Mouse (Mus musculus) C2C12 (cell line): Measurements from ENCODE around the gene Hsbp1. TPM values are rescaled to one million over a fixed set of nuclear protein-coding genes. Genes with fewer than 3 reads are reported as not detected.
A peak's percentile ranks its signal among the peaks of the same experiment; 100 is the strongest.
"Not testable (repeated sequence)": the region's sequence is repeated elsewhere in the genome, so short reads cannot be mapped to it uniquely, and the experiment has no call there.

Experiments
- H3K27me3 ChIP-seq: one replicate; pipeline ENCODE4 v1.6.1; 2011; ENCODE audit not compliant: control insufficient read depth, insufficient read depth, insufficient read length
- H3K36me3 ChIP-seq: one replicate; pipeline ENCODE4 v1.6.1; 2011; ENCODE audit not compliant: control insufficient read depth, insufficient read depth
- H3K4me3 ChIP-seq: one replicate; pipeline ENCODE4 v1.5.1; 2011; ENCODE audit warnings: mild to moderate bottlenecking, control low read depth; ENCODE audit not compliant: poor library complexity, insufficient read depth, severe bottlenecking
- H3K79me2 ChIP-seq: one replicate; pipeline ENCODE4 v1.6.1; 2011; ENCODE audit not compliant: control insufficient read depth, insufficient read depth
- H3K79me3 ChIP-seq: one replicate; pipeline ENCODE4 v1.6.1; 2011; ENCODE audit warnings: low read depth, control low read depth
- H3ac ChIP-seq: one replicate; pipeline ENCODE3; 2011; ENCODE audit warnings: low read depth; ENCODE audit not compliant: control insufficient read depth, insufficient read length
- CEBPB ChIP-seq: IDR thresholded peaks from one replicate; pipeline ENCODE4 v1.6.1; 2011; ENCODE audit warnings: low read depth, mild to moderate bottlenecking, control low read depth, moderate library complexity
- CTCF ChIP-seq: IDR thresholded peaks from one replicate; pipeline ENCODE4 v1.5.1; 2011; ENCODE audit not compliant: control insufficient read depth, insufficient read depth, insufficient read length
- FOSL1 ChIP-seq: IDR thresholded peaks from one replicate; pipeline ENCODE4 v1.8.0; 2011; ENCODE audit warnings: mild to moderate bottlenecking, low read length; ENCODE audit not compliant: poor library complexity, insufficient read depth, severe bottlenecking
- MAX ChIP-seq: IDR thresholded peaks from one replicate; pipeline ENCODE4 v1.6.1; 2011; ENCODE audit warnings: mild to moderate bottlenecking, control low read depth
- MYOD1 ChIP-seq: IDR thresholded peaks from one replicate; pipeline ENCODE4 v1.6.1; 2011; ENCODE audit warnings: low read depth; ENCODE audit not compliant: control insufficient read depth, insufficient read length
- MYOG ChIP-seq: IDR thresholded peaks from one replicate; pipeline ENCODE4 v1.6.1; 2011; ENCODE audit not compliant: control insufficient read depth, insufficient read length; ENCODE audit errors: extremely low read depth
- USF1 ChIP-seq: IDR thresholded peaks from one replicate; pipeline ENCODE4 v1.6.1; 2011; ENCODE audit warnings: low read depth, mild to moderate bottlenecking, control low read depth, moderate library complexity
- long read RNA-seq, 2 experiments: library from polyadenylated mRNA; unstranded; transcript quantifications; one replicate each; pipeline ENCODE4 v2.0.0; 2019 to 2020
- polyA plus RNA-seq: library from polyadenylated mRNA; unstranded; fragments of >200 nt; fragmentation: generic; extraction: Trizol; gene quantifications from one replicate; pipeline ENCODE4 v1.2.1, GENCODE M21; 2012; ENCODE audit warnings: missing spikeins

Hsbp1 gene
- 135 TPM for polyA plus RNA-seq
- long read RNA-seq, experiment 1, transcript Hsbp1-201 (4 exons, 1,208 nt): major isoform, 228 of 241 reads
- long read RNA-seq, experiment 1, partial matches to known transcripts: 1 of 241 reads
- long read RNA-seq, experiment 1, other reads (novel, unspliced or antisense): 9 of 241 reads
- long read RNA-seq, experiment 2, transcript Hsbp1-201 (4 exons, 1,208 nt): major isoform, 56 of 58 reads
- long read RNA-seq, experiment 2, partial matches to known transcripts: 0 of 58 reads
- long read RNA-seq, experiment 2, other reads (novel, unspliced or antisense): 1 of 58 reads

GRCm38 (mm10) chr8:119344190-119344856 is at the start of gene Hsbp1:
Hsbp1 (plus strand) TSS chr8:119344488.
- Histone ChIP-seq H3K36me3 (peaks cover 31% of the 10 kb centered on the region), H3K27me3 (peaks cover 6% of the 10 kb centered on the region), H3K79me2 (peaks cover 14% of the 10 kb centered on the region), H3ac (peak within 1 kb of the TSS; percentile 95), H3K4me3 (peak within 1 kb of the TSS; percentile 95), H3K79me3 (peaks cover 7% of the 10 kb centered on the region)
- TF ChIP-seq CTCF: no peak
- TF ChIP-seq USF1: peak; percentile 82
- peak; percentile 77 for TF ChIP-seq MAX

GRCm38 (mm10) chr8:119295477-119295876 is 48.8 kb upstream of the Hsbp1 start:
- Histone ChIP-seq H3K36me3 (no peaks in the 10 kb centered on the region), H3K27me3 (no peaks in the 10 kb centered on the region), H3ac (no peak overlapping the region), H3K4me3 (no peak overlapping the region), H3K79me3 (no peaks in the 10 kb centered on the region), H3K79me2 (no peaks in the 10 kb centered on the region)
- TF ChIP-seq CTCF: no peak
- TF ChIP-seq FOSL1: no peak
- TF ChIP-seq USF1: no peak
- TF ChIP-seq MAX: no peak
- no peak for TF ChIP-seq MYOG
- no peak for TF ChIP-seq MYOD1
- no peak for TF ChIP-seq CEBPB

- H3K79me3 ChIP-seq, H3K36me3 ChIP-seq, H3K79me2 ChIP-seq, H3K27me3 ChIP-seq, H3ac ChIP-seq, H3K4me3 ChIP-seq: not testable (repeated sequence)
- TF ChIP-seq CTCF: peak; percentile 35
Observed at GRCm38 (mm10) chr8:119297752-119298151, 46.5 kb upstream of the Hsbp1 start.

- H3K27me3 ChIP-seq: no peaks in the 10 kb centered on the region
- H3K4me3 ChIP-seq: no peak overlapping the region
- no peaks in the 10 kb centered on the region for H3K79me2 ChIP-seq
- H3ac ChIP-seq: no peak overlapping the region
- TF ChIP-seq MYOD1 (no peak), CTCF (no peak), MYOG (no peak), CEBPB (no peak), FOSL1 (no peak)
- H3K36me3 ChIP-seq: no peaks in the 10 kb centered on the region
- H3K79me3 ChIP-seq: no peaks in the 10 kb centered on the region
Observed at GRCm38 (mm10) chr8:119300335-119300734, 44.0 kb upstream of the Hsbp1 start.

GRCm38 (mm10) chr8:119304196-119304595 is 40.1 kb upstream of the Hsbp1 start:
- Histone ChIP-seq H3K79me2 (no peaks in the 10 kb centered on the region), H3K36me3 (no peaks in the 10 kb centered on the region), H3K27me3 (no peaks in the 10 kb centered on the region), H3K79me3 (no peaks in the 10 kb centered on the region), H3ac (no peak overlapping the region), H3K4me3 (no peak overlapping the region)
- TF ChIP-seq USF1: no peak
- TF ChIP-seq MYOG: no peak
- TF ChIP-seq FOSL1: no peak
- no peak for TF ChIP-seq CTCF
- no peak for TF ChIP-seq MYOD1
- TF ChIP-seq MAX: no peak
- TF ChIP-seq CEBPB: no peak

- no peak overlapping the region for H3K4me3 ChIP-seq
- H3ac ChIP-seq: no peak overlapping the region
- H3K79me2 ChIP-seq: no peaks in the 10 kb centered on the region
- no peaks in the 10 kb centered on the region for H3K36me3 ChIP-seq
- TF ChIP-seq MYOD1 (no peak), USF1 (no peak), CEBPB (no peak), FOSL1 (no peak), MAX (no peak), MYOG (no peak), CTCF (no peak)
- H3K79me3 ChIP-seq: no peaks in the 10 kb centered on the region
- no peaks in the 10 kb centered on the region for H3K27me3 ChIP-seq
Observed at GRCm38 (mm10) chr8:119311412-119311811, 32.9 kb upstream of the Hsbp1 start.
